ENCODE assay signal across 31 mouse cellular contexts in genomic region chr2:150877561-150877960, GRCm38 (mm10). TPM values are rescaled to one million over a fixed set of nuclear protein-coding genes. Genes with fewer than 3 reads are reported as not detected.
DNase-seq lines count a peak whose midpoint lies in the region; ATAC-seq and TF ChIP-seq lines count a peak whose summit lies in the region.
"Had no signal": no experiment of that assay in that cellular context is flagged by ENCODE, and none has a peak within 500 bp of the region (broad histone marks: within the 10 kb centered on the region; RNA-seq: fewer than 3 reads in every experiment).

No protein-coding gene starts in this region.

- H3K9me3 ChIP-seq in kidney, embryonic 14.5 days (ENCODE audit: control insufficient read depth, low read length), result no peaks in the 10 kb centered on the region
- H3K9me3 ChIP-seq in kidney, postnatal 0 days (replicated peaks; ENCODE audit: low read length), result no peaks in the 10 kb centered on the region
- no peaks in the 10 kb centered on the region for H3K9me3 ChIP-seq in forebrain, embryonic 14.5 days (replicated peaks; ENCODE audit: control insufficient read depth, low read length)
- H3K9me3 ChIP-seq: embryonic facial prominence, embryonic 12.5 days; embryonic facial prominence, embryonic 15.5 days; forebrain, embryonic 12.5 days; G1E; heart, embryonic 12.5 days; heart, embryonic 15.5 days had no signal

- TF ChIP-seq CTCF in kidney, postnatal 0 days (IDR thresholded peaks at IDR 0.05; ENCODE audit: low read depth), result no peak

- no peak overlapping the region for H3K4me2 ChIP-seq in kidney, embryonic 14.5 days (replicated peaks; ENCODE audit: low read depth, low read length)
- no peak overlapping the region for H3K4me2 ChIP-seq in kidney, postnatal 0 days (ENCODE audit: low read length)
- no peak overlapping the region for H3K4me2 ChIP-seq in forebrain, embryonic 14.5 days (ENCODE audit: low read length)
- H3K4me2 ChIP-seq: embryonic facial prominence, embryonic 12.5 days; embryonic facial prominence, embryonic 15.5 days; forebrain, embryonic 12.5 days; heart, embryonic 12.5 days; heart, embryonic 15.5 days; hindbrain, embryonic 14.5 days had no signal

- H3K27me3 ChIP-seq in kidney, embryonic 14.5 days (ENCODE audit: control insufficient read depth, insufficient read depth, low read length), result no peaks in the 10 kb centered on the region
- no peaks in the 10 kb centered on the region for H3K27me3 ChIP-seq in kidney, postnatal 0 days (ENCODE audit: insufficient read depth, low read length)
- H3K27me3 ChIP-seq in forebrain, embryonic 14.5 days (replicated peaks; ENCODE audit: control insufficient read depth, insufficient read depth, low read length), result no peaks in the 10 kb centered on the region
- H3K27me3 ChIP-seq: CH12.LX; embryonic facial prominence, embryonic 12.5 days; embryonic facial prominence, embryonic 15.5 days; forebrain, embryonic 12.5 days; heart, embryonic 12.5 days; heart, embryonic 15.5 days; Patski had no signal

- WGBS in kidney, embryonic 14.5 days, result 80% methylated on average over 4 of the region's 4 CpGs
- WGBS in kidney, postnatal 0 days, result 65% methylated on average over 4 of the region's 4 CpGs
- 87% methylated on average over 4 of the region's 4 CpGs for WGBS in forebrain, embryonic 14.5 days

- peak; percentile 58 for DNase-seq in kidney, adult 11 months
- DNase-seq in kidney, adult 8-10 months, result peak; percentile 49 to 52
- DNase-seq in kidney, postnatal 0 days (ENCODE audit: low spot score), result peak; percentile 14
- DNase-seq in kidney, postnatal 25 days, result peak; percentile 34 to 45
- no peak for DNase-seq in left cerebral cortex, adult 18-20 months (ENCODE audit: low spot score in 2 of 2)
- DNase-seq in forebrain, embryonic 14.5 days (ENCODE audit: low spot score), result no peak
- DNase-seq: adrenal gland, postnatal 10 days; adrenal gland, postnatal 36 days; B cell, adult 2 months; cerebellum, adult 11 months; cerebellum, adult 2 months; cerebellum, adult 9-11 months; cerebellum, postnatal 25 days; forebrain, postnatal 0 days; gastrocnemius, adult 2 months; gastrocnemius, postnatal 14 days; heart, adult 18-20 months; heart, postnatal 10 days; heart, postnatal 4 days had no signal

- no peak overlapping the region for H3K4me3 ChIP-seq in kidney, embryonic 14.5 days (ENCODE audit: low read length)
- H3K4me3 ChIP-seq in kidney, postnatal 0 days (replicated peaks; ENCODE audit: low read depth, low read length), result no peak overlapping the region
- no peak overlapping the region for H3K4me3 ChIP-seq in forebrain, embryonic 14.5 days (ENCODE audit: low read depth, low read length)
- H3K4me3 ChIP-seq: embryonic facial prominence, embryonic 12.5 days; embryonic facial prominence, embryonic 15.5 days; forebrain, embryonic 12.5 days; gastrocnemius, adult 2 months; heart, embryonic 12.5 days; heart, embryonic 15.5 days had no signal

- H3K4me1 ChIP-seq in kidney, embryonic 14.5 days (ENCODE audit: control insufficient read depth, insufficient read depth, low read length), result no peaks in the 10 kb centered on the region
- H3K4me1 ChIP-seq in kidney, postnatal 0 days (replicated peaks; ENCODE audit: insufficient read depth, low read length), result no peaks in the 10 kb centered on the region
- H3K4me1 ChIP-seq in forebrain, embryonic 14.5 days (ENCODE audit: control insufficient read depth, insufficient read depth, low read length), result no peaks in the 10 kb centered on the region
- H3K4me1 ChIP-seq: embryonic facial prominence, embryonic 12.5 days; embryonic facial prominence, embryonic 15.5 days; forebrain, embryonic 12.5 days had no signal

- no peak for ATAC-seq in kidney, embryonic 14.5 days (ENCODE audit: low FRiP score, low TSS enrichment)
- no peak for ATAC-seq in kidney, postnatal 0 days (replicated peaks; ENCODE audit: low FRiP score, low read depth)
- no peak for ATAC-seq in megakaryocyte progenitor cell, adult 5-6 weeks (replicated peaks; ENCODE audit: poor library complexity)
- no peak for ATAC-seq in forebrain, embryonic 14.5 days
- ATAC-seq: forebrain, postnatal 0 days; hindbrain, postnatal 0 days; Patski had no signal

- no peaks in the 10 kb centered on the region for H3K36me3 ChIP-seq in kidney, embryonic 14.5 days (ENCODE audit: control insufficient read depth, insufficient read depth, low read length)
- no peaks in the 10 kb centered on the region for H3K36me3 ChIP-seq in kidney, postnatal 0 days (ENCODE audit: insufficient read depth, low read length)
- H3K36me3 ChIP-seq in forebrain, embryonic 14.5 days (ENCODE audit: control insufficient read depth, insufficient read depth, low read length), result no peaks in the 10 kb centered on the region
- H3K36me3 ChIP-seq: embryonic facial prominence, embryonic 12.5 days; embryonic facial prominence, embryonic 15.5 days; forebrain, embryonic 12.5 days; heart, embryonic 12.5 days; heart, embryonic 15.5 days had no signal

- no peak overlapping the region for H3K9ac ChIP-seq in kidney, embryonic 14.5 days (ENCODE audit: low read depth, low read length)
- H3K9ac ChIP-seq in kidney, postnatal 0 days (ENCODE audit: low read depth, low read length), result no peak overlapping the region
- H3K9ac ChIP-seq in forebrain, embryonic 14.5 days (ENCODE audit: low read length), result no peak overlapping the region
- H3K9ac ChIP-seq: embryonic facial prominence, embryonic 12.5 days; embryonic facial prominence, embryonic 15.5 days; forebrain, embryonic 12.5 days; forebrain, postnatal 0 days; heart, embryonic 12.5 days; heart, embryonic 15.5 days; hindbrain, embryonic 14.5 days had no signal

- no peak overlapping the region for H3K27ac ChIP-seq in kidney, embryonic 14.5 days (ENCODE audit: low read depth, low read length)
- no peak overlapping the region for H3K27ac ChIP-seq in kidney, postnatal 0 days
- no peak overlapping the region for H3K27ac ChIP-seq in forebrain, embryonic 14.5 days (ENCODE audit: low read depth, low read length)
- H3K27ac ChIP-seq: embryonic facial prominence, embryonic 12.5 days; embryonic facial prominence, embryonic 15.5 days; forebrain, embryonic 12.5 days; gastrocnemius, adult 2 months; heart, embryonic 15.5 days; hindbrain, embryonic 14.5 days; hindbrain, postnatal 0 days had no signal

RNA-seq across cellular contexts. Expression of gene Abhd12, which starts 27.0 kb away (rescaled TPM):
- polyA plus RNA-seq in kidney, embryonic 14.5 days (2014; fragmentation: Nextera tagmentation; extraction: Ambion mirVana), result 46.7 and 72.0 TPM in 2 replicates
- 70.1 and 71.3 TPM in 2 replicates for polyA plus RNA-seq in kidney, postnatal 0 days (2015; fragmentation: Nextera tagmentation; extraction: Ambion mirVana)
- total RNA-seq in left cerebral cortex, adult 18-20 months (2021), result 100 to 1,000 TPM; 320 to 321 TPM
- 27.3 and 30.5 TPM in 2 replicates for total RNA-seq in megakaryocyte progenitor cell, adult 5-6 weeks (2015)
- total RNA-seq in megakaryocyte progenitor cell, adult 5-6 weeks (2017), result 27.2 and 56.0 TPM in 2 replicates
- 89.8 and 100 TPM in 2 replicates for polyA plus RNA-seq in forebrain, embryonic 14.5 days (2014; fragmentation: Nextera tagmentation; extraction: Ambion mirVana)

RNA-seq across cellular contexts. Expression of gene Gins1, which starts 27.6 kb away (rescaled TPM):
- 62.8 and 77.8 TPM in 2 replicates for polyA plus RNA-seq in kidney, embryonic 14.5 days (2014; fragmentation: Nextera tagmentation; extraction: Ambion mirVana)
- 26.4 and 30.3 TPM in 2 replicates for polyA plus RNA-seq in kidney, postnatal 0 days (2015; fragmentation: Nextera tagmentation; extraction: Ambion mirVana)
- total RNA-seq in left cerebral cortex, adult 18-20 months (2021), result 1 to 10 TPM; 1.3 to 1.4 TPM
- 82.0 and 95.8 TPM in 2 replicates for total RNA-seq in megakaryocyte progenitor cell, adult 5-6 weeks (2015)
- 126 and 140 TPM in 2 replicates for total RNA-seq in megakaryocyte progenitor cell, adult 5-6 weeks (2017)
- 36.8 and 50.3 TPM in 2 replicates for polyA plus RNA-seq in forebrain, embryonic 14.5 days (2014; fragmentation: Nextera tagmentation; extraction: Ambion mirVana)

Comparison
In these comparisons a context has a peak if more than half of its experiments do, and no peak if none do; other contexts are left out.
1. DNase-seq: peak in kidney, adult 11 months (single experiment), kidney, adult 8-10 months (2 of 2), kidney, postnatal 0 days (single experiment) and kidney, postnatal 25 days (2 of 2); none in left cerebral cortex, adult 18-20 months (0 of 2) and forebrain, embryonic 14.5 days (single experiment).